Mouse (Mus musculus) A20 (cell line): ENCODE results near the gene Samd4b.

Source experiments
- DNase-seq: peaks from one replicate; pipeline ENCODE4 v3.0.0-alpha.2; 2011; ENCODE audit warnings: low read depth, low spot score

The Samd4b gene

DNA sequence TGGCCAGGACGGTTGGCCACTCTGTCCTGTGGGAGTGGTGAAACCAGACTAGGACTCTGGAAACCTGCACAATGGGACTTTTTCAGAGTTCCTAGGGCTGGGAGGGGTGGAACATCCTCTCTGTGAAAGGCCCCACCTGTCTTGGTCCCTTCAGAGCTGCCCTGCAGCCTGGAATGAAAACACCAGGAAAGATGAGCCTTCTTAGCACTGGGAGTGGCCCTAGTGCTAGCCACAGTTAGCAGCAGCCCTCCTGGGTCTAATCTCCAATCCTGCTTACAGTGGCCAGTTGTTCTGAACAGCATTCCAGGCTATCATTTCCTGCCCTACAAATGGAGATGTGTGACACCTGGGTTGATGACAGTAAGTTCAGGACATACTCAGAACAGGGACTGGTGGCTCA lies 6.1 kb downstream of the Samd4b start:
- DNase-seq, result no peak

DNA sequence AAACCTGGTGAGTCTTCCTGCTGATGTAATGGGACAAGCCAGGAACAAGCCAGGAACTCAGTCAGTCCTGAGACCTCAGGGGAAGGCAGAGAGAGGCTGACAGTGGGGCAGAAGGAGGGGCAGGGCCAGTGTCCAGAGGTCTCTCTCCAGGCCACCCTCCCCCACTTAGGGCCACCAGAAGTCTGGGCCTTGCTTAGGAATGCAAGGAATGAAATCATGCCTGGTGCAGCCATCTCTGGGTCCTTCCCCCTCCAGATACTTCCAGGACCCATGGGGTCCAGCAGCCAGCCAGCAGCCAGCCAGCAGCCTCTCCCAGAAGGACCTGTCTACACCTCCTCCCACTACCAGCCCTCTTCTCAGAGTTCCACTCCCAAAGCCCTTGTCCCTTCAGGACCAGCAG lies 10.3 kb downstream of the Samd4b start:
- DNase-seq, result no peak

GRCm38 (mm10) chr7:28586663-28587411 lies 11.1 kb downstream of the Samd4b start:
- no peak for DNase-seq

- no peak for DNase-seq
These were observed 12.9 kb downstream of the Samd4b start for GRCm38 (mm10) chr7:28585001-28585400.

DNA sequence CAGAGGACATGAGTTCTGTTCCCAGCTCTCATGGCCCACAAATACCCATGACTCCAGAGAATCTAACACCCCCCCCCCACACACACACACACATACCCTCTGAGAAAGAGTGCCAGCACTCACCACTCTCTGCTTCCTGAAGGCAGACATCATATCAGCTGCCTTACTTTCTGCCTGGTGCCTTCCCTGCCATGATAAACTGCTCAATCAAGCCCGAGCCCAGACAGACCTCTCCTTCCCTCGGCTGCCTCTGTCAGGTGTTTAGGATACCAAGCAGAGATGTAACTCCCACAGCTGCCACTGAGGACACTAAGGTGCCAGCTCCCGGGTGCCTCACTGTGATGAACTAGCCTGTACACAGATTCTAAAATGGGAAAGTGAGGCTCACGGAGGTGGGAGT lies 13.5 kb downstream of the Samd4b start:
- DNase-seq, result no peak

DNA sequence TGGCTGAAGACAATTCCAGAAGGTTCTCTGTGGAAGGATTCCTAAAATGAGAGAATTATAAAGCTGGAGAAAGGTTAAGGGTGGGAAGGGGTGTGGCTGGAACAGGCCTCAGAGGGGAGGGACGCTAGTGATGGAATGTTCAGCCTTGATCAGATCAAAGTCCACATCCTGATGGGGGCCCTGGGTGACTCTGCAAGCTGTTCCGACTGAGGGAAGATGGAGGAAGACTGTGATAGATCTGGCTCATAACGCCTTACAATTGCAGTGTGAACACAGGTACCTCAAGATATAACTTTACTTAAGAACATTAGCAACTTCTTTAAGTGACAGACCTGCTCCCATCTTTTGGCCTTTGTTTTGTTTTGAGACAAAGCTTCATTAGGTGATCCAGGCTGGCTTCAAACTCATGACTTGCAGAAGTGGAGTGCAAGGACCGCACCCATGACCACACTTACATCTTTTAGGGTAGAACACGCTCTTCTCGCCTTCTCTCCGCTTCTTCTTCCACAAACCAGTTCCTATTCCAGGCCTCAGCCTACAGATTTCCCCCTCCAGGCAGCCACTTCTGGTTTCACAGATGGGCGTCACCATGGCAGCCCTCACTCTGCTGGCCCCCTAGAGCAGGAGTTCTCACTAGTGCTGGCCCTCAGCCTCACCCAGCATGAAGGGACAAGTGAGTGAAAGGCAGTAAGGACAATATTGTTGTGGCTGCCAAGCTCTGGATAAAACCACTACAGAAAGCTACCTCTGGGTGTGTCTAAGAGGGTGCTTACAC lies 14.2 kb downstream of the Samd4b start:
- no peak for DNase-seq

- DNase-seq, result no peak
These were observed 15.1 kb downstream of the Samd4b start for GRCm38 (mm10) chr7:28582841-28583240.

DNA sequence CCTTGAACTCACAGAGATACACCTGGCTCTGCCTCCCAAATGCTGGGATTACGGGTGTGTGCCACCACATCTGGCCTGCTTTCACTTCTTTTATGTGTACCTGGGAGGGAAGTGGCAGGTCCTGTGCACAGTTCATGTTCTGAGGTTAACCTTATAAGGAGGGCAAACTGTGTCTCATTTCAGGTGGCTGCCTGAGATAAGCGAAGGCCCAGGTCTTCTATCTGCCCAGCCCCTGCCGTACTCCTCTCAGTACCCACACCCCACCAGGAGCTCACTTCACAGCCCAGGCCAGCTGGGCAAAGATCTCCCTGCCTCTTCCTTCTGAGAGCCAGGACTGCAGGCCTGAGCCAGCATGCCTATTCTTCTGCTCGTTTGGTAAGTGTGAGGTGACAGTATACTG lies 16.2 kb downstream of the Samd4b start:
- peak; percentile 24 for DNase-seq

DNA sequence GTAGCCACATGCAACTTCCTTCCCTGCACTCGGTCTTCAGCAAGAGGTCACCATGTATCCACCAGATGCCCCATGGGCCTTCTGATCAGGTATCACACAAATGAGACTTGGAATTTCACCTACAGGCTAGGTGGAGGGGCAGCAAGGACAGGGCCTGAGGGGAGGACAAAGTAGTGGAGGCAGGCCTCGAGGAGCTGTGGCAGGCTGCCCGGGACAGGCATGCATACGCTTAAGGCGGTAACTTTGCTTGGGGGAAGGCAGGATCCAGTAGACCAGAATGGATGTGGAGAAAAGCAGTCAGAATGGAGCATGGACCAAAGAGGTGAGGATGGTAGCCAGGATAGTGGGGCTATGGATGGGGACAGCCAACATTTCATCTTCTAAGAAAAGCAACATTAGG lies 18.1 kb downstream of the Samd4b start:
- no peak for DNase-seq

GRCm38 (mm10) chr7:28578543-28579053 lies 19.3 kb downstream of the Samd4b start:
- no peak for DNase-seq

DNA sequence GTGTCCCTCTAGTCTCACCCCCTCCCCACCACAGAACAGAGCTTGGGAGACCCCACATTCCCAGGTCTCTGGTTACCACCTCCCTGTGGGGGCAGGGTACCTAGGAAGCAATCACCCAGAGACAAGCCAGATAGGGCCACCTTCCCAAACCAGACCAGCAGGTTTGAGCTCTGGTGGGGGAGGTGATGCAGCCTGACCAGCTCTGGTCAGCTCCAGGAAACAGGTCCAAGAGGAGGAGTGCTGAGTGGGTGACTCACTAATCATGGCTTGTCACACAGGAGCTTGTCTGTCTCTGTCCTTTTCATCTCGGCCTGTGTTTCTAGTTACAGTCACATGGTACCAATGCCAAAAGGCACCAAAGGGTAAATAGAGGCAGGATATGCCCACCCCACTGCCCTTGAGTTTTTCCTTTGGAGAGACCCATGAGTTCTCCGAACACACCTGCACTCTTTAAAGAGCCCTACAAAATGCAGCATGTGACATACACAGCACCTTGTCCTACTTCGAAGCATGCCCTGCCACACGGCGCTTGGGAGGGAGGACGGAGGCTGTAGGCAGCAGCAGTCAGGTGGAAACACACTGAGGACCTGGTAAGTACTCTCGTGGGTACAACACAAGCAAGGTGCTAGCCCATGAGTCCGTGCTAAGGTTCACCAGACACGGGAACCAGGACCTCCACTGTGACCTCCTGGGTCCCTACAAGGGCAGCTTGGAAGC lies 20.0 kb downstream of the Samd4b start:
- DNase-seq, result no peak

DNA sequence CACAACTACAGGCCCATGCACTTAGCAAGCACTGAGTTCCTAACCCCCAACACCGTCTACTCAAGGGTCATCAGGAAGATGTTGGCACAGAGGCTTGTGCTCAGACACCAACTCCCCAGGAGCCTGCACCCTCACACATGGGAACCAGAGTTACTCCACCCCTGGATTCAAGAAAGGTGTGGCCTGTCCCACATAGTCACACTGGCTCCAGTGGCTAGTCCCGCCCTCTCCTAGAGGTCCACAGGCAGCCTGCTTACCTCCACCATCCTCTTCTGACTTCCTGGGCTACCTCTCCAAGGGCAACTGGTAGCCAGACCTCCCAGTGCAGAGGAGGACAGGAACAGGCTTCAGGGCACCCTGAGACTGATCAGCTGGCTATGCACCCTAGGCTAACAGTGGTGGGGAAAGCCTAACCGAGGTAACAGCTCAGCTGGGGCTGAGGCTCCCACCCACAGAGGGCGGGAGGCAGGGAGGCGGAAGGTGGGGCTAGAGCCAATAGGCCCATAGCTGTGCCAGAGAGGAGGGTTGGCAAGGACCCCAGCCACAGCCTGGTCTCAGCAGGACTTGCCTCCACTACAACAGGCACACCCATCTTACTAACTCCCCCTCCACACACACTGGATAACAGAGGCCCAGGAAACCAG lies 21.6 kb downstream of the Samd4b start:
- no peak for DNase-seq

- DNase-seq, result no peak
These were observed 22.3 kb downstream of the Samd4b start for GRCm38 (mm10) chr7:28575597-28575996.

- DNase-seq, result no peak
These were observed 24.7 kb downstream of the Samd4b start for GRCm38 (mm10) chr7:28573236-28573635.

DNA sequence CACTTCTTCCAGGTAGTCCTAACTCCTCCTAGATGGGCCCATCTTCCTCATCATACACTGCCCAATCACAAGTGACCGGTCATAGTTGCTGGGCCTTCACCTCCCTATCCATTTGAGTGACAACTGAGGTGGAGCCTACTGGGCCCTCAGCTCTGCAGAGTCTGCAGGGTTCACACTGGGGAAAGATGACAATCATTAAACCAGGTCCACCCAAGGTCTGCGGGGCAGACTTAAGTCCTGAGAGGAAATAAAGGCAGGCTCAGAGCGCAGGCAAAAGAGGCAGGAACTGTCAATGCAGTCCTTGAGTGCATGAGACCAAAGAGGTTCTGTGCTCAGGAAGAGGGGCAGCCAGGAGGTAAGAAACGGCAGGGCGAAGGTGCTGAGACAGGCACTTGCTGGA lies 25.3 kb downstream of the Samd4b start:
- no peak for DNase-seq

DNA sequence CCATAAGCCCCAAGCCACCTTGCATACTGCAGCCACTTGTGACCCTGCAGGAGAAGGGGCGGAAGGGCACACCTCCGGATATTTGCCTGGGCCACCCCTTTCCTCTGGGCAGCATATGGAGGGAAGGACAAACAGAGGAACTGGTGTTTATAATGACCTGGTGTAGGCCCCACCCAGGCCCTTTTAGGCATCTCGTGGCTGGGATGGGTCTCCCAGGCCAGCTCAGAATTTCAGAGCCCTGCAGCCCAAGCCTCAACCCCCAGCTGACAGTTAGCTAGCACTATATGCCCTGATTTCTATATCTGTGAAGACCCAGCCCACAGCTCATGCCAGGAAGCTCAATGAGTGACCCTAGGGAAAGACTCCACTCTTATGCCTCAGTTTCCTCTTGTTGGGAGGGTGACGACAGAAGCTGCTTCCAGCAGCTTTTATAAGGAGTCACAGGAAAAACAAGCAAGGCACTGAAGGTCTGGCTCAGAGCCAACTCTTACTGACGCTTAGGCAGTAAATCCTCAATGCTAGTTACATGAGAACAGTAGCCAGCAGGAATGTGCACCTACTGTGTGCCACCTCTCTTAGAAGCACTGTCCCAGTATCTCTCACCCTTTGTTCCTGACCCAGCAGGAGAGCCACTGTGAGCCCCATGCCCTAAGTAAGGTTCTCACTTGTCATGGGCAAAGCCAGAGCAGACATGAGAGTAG lies 26.8 kb downstream of the Samd4b start:
- DNase-seq, result no peak

GRCm38 (mm10) chr7:28570291-28570981 lies 27.5 kb downstream of the Samd4b start:
- DNase-seq, result no peak

- peak; percentile 70 for DNase-seq
These were observed 29.7 kb downstream of the Samd4b start for GRCm38 (mm10) chr7:28568253-28568652.

DNA sequence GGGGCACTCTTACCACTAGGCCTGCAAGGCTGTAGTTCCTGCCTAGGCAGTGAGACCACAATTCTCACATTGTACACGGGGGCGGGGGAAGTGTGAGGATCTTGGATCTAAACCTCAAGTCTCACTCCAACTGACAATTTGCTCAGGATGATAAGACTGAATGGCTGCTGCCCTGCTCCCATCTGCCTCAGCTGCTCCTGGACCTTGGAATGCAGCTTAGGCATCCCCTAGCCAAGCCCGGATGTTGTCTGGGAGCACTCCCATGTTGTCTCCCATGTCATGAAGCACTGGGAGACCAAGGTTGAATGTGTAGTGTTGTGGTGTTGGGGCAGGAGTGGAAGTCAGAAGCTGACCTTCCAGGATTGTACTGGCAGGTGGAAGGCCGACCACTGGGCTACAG lies 30.4 kb downstream of the Samd4b start:
- no peak for DNase-seq

GRCm38 (mm10) chr7:28565407-28565806 lies 32.5 kb downstream of the Samd4b start:
- no peak for DNase-seq

- DNase-seq, result no peak
These were observed 35.0 kb downstream of the Samd4b start for GRCm38 (mm10) chr7:28562951-28563350.
